Mouse (Mus musculus) lung, postnatal 0 days (tissue): ENCODE measurements around the gene BC035947. TPM values are rescaled to one million over a fixed set of nuclear protein-coding genes. Genes with fewer than 3 reads are reported as not detected.

Source experiments
- ATAC-seq: fragments of 200-750 bp; cut with Nextera tagmentation; 2 replicates; pipeline ENCODE4 v1.8.0; 2017; ENCODE audit warnings: moderate library complexity
- DNase-seq: peaks from one replicate; pipeline ENCODE4 v3.0.0-alpha.2; 2016; ENCODE audit warnings: low spot score
- H3K27ac ChIP-seq: fragments of 300-500 bp; sonication (generic); 2 replicates; pipeline ENCODE4 v1.5.1; 2014; ENCODE audit warnings: antibody characterized with exemption, mild to moderate bottlenecking, low read length, mixed read lengths
- H3K27me3 ChIP-seq: fragments of 300-500 bp; sonication (generic); replicated peaks from 2 replicates; pipeline ENCODE4 v1.6.1; 2014; ENCODE audit warnings: low read length, mixed read lengths; ENCODE audit not compliant: insufficient read depth
- H3K36me3 ChIP-seq: fragments of 300-500 bp; sonication (generic); 2 replicates; pipeline ENCODE4 v1.6.1; 2014; ENCODE audit warnings: low read length, mixed read lengths; ENCODE audit not compliant: insufficient read depth
- H3K4me1 ChIP-seq: fragments of 300-500 bp; sonication (generic); 2 replicates; pipeline ENCODE4 v1.6.1; 2014; ENCODE audit warnings: antibody characterized with exemption, low read depth, low read length, mixed read lengths; ENCODE audit not compliant: insufficient read depth
- H3K4me2 ChIP-seq: fragments of 300-500 bp; sonication (generic); replicated peaks from 2 replicates; pipeline ENCODE4 v1.6.1; 2014; ENCODE audit warnings: low read depth, mild to moderate bottlenecking, low read length, moderate library complexity, mixed read lengths
- H3K4me3 ChIP-seq: fragments of 300-500 bp; sonication (generic); 2 replicates; pipeline ENCODE4 v1.5.1; 2014; ENCODE audit warnings: low read depth, low read length
- H3K9ac ChIP-seq: fragments of 300-500 bp; sonication (generic); replicated peaks from 2 replicates; pipeline ENCODE4 v1.6.1; 2014; ENCODE audit warnings: low read depth, mild to moderate bottlenecking
- H3K9me3 ChIP-seq: fragments of 300-500 bp; sonication (generic); 2 replicates; pipeline ENCODE4 v1.6.1; 2016; ENCODE audit warnings: low read length, mixed read lengths
- CTCF ChIP-seq: IDR thresholded peaks from 2 replicates; pipeline ENCODE4 v1.5.1; 2016; ENCODE audit warnings: antibody characterized with exemption, mild to moderate bottlenecking
- EP300 ChIP-seq: IDR thresholded peaks from 2 replicates; pipeline ENCODE4 v1.6.1; 2016; ENCODE audit warnings: antibody characterized with exemption, mild to moderate bottlenecking, control low read depth
- WGBS: fragments of 180-500 bp; shearing (Covaris S2); extraction: QIAGEN DNeasy Blood & Tissue Kit; methylation state at CpG from one replicate; pipeline ENCODE4 v1.1.7; 2014; 5-methylcytosine and 5-hydroxymethylcytosine counted together
- polyA plus RNA-seq: library from polyadenylated mRNA; unstranded; fragments of >200 nt; fragmentation: Nextera tagmentation; extraction: Ambion mirVana; gene quantifications from 2 replicates; pipeline ENCODE4 v1.2.1, GENCODE M21; 2015

The BC035947 gene
- polyA plus RNA-seq, 1 experiment from 2014 or later, result 0.17 TPM

DNA sequence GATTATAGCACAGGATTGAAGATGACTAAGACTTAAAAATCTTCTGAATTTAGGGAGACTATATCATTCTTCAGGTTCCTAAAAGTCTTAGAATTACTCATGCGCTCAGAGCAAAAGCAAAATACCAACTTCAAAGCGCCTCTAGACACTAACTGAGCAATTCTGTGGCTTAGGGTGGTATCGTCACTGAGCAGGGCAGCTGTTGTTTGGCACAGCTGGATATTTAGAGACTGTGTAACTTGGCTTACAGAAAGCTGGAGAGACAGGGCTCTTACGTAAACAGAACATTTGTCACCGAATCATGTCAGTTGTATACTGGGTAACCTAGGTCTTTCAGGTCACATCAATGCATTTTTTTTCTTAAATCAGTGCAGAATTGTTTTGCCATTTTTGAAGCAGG lies 26.4 kb upstream of the BC035947 start:
- no peaks in the 10 kb centered on the region for H3K36me3 ChIP-seq
- no peak overlapping the region for H3K4me2 ChIP-seq
- H3K9ac ChIP-seq, result no peak overlapping the region
- no peak overlapping the region for H3K4me3 ChIP-seq
- ATAC-seq (no peak), DNase-seq (peak; percentile 31)
- H3K27me3 ChIP-seq, result no peaks in the 10 kb centered on the region
- 51% methylated on average over 5 of the region's 5 CpGs for WGBS
- H3K4me1 ChIP-seq, result no peaks in the 10 kb centered on the region
- no peaks in the 10 kb centered on the region for H3K9me3 ChIP-seq
- TF ChIP-seq CTCF (no peak), EP300 (no peak)
- no peak overlapping the region for H3K27ac ChIP-seq

DNA sequence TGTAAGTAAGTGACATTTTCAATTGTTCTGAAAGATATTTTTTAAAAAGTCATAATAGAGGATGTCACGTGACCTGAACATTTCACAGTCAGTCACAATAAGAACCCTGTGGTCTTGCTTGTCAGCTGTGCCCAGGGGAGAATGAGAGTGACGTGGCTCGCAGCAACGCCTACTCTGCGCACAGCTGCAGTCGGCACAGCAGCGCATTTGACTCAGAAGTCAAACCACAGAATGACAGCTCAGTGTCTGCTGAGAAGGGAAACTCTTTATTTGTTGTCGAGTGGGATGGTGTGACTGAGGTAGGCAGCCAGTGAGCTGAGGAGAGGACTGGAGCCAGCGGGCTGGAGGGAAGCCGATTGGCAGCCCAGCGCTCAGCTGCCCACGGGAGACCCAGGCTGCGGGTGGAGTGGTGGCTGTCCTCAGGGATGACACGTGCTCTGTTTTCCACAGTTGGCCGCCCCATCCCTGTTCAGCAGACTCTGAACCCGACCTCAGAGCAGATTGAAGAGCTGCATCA lies 25.6 kb upstream of the BC035947 start:
- peak overlapping the region; percentile 59 for H3K4me2 ChIP-seq
- H3K27me3 ChIP-seq, result no peaks in the 10 kb centered on the region
- no peaks in the 10 kb centered on the region for H3K9me3 ChIP-seq
- peak overlapping the region; percentile 30 for H3K4me3 ChIP-seq
- peak; percentile 87 for ATAC-seq
- TF ChIP-seq EP300 (no peak), CTCF (no peak)
- peak; percentile 76 for DNase-seq
- 16% methylated on average over 16 of the region's 16 CpGs for WGBS
- no peaks in the 10 kb centered on the region for H3K4me1 ChIP-seq
- no peak overlapping the region for H3K27ac ChIP-seq
- no peaks in the 10 kb centered on the region for H3K36me3 ChIP-seq
- H3K9ac ChIP-seq, result 0 out of 2 replicates have a peak overlapping the region, but pooled peaks have one; percentile 17

DNA sequence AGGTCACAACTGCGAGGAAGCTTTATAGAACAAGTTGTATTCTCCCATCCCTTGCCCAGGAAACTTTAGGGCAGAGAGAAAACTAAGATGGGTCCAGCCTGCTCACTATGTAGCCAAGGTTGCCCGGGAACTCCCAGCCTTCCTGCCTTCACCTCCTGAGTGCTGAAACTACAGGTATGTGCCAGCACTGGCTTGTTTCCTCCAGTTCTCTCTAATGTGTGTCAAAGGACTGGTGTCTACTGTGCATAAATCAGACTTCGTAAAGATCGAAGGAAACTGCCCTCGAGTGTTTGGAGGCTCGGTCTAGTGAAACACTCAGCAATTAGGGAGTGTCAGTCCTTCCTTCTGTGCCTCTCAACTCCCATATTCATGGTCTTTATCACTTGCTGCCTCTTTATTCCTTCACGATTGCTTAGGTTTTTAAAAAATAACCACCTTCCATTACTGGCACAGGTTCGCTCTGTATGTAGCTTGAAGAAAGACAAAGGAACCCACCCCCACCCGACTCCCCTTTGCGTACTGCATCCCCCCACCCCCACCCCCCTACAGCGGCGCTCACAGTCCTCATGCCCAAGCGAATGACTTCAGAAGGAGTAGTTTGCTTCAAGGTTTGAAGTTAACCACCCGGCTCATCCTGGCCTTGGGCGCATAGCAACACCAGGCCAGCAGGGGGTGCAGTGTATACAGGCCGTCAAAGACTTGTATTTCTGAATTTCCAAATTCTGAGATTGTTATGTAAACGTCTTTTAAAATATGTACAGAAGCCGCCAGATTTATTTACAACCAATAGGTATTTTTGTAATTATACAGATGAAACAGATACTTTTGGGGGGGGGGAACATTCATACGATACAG lies 24.6 kb upstream of the BC035947 start:
- Histone ChIP-seq H3K9ac (no peak overlapping the region), H3K4me2 (peak overlapping the region; percentile 59), H3K27me3 (no peaks in the 10 kb centered on the region), H3K27ac (no peak overlapping the region), H3K36me3 (no peaks in the 10 kb centered on the region), H3K4me1 (no peaks in the 10 kb centered on the region), H3K9me3 (no peaks in the 10 kb centered on the region), H3K4me3 (peak overlapping the region; percentile 30)
- ATAC-seq (peak; percentile 43), DNase-seq (peak; percentile 84)
- WGBS, result 33% methylated on average over 19 of the region's 19 CpGs
- peak; percentile 83 for TF ChIP-seq CTCF
- TF ChIP-seq EP300, result no peak

GRCm38 (mm10) chr1:78534428-78535150 lies 22.6 kb upstream of the BC035947 start:
- no peak overlapping the region for H3K9ac ChIP-seq

DNA sequence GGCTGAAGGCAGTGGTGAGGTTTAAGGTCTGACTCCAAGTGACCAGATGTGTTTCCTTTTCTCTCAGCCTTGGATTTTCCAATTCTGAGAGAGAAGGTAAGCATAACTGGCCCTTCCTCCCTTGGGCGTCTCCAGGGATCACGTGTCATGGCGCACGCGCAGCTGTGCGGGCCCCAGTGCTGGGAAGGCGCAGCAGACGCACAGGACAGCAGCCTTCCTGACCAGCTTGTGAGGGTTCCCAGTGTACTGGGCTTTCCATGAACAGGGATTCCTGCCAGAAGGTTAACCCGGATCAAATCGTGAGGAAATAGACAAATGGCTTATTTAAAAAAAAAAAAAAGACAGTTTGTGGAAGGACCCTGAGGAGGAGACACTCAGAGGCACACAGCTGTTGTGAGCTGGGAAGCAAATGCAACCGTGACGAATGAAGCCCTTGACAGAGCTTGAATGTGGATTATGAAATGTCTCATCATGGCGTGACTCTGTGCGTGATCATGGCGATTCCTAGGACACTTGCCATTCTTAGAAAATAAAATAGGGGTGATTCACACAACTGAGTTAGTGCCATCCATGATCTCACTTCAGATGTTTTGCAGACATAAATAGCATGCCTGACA lies 20.3 kb upstream of the BC035947 start:
- ATAC-seq, result peak; percentile 82
- 63% methylated on average over 15 of the region's 15 CpGs for WGBS
- Histone ChIP-seq H3K4me3 (no peak overlapping the region), H3K27me3 (no peaks in the 10 kb centered on the region), H3K9ac (no peak overlapping the region), H3K36me3 (no peaks in the 10 kb centered on the region), H3K4me1 (no peaks in the 10 kb centered on the region), H3K4me2 (no peak overlapping the region), H3K27ac (no peak overlapping the region), H3K9me3 (no peaks in the 10 kb centered on the region)
- TF ChIP-seq EP300, result no peak
- TF ChIP-seq CTCF, result no peak
- peak; percentile 83 for DNase-seq

More at GRCm38 (mm10) chr1:78534428-78535150, 22.6 kb upstream of the BC035947 start:
- no peaks in the 10 kb centered on the region for H3K9me3 ChIP-seq
- TF ChIP-seq CTCF (no peak), EP300 (no peak)
- 79% methylated on average over 9 of the region's 9 CpGs for WGBS
- ATAC-seq (no peak), DNase-seq (no peak)
- no peak overlapping the region for H3K4me2 ChIP-seq
- no peak overlapping the region for H3K27ac ChIP-seq
- H3K4me3 ChIP-seq, result no peak overlapping the region
- no peaks in the 10 kb centered on the region for H3K27me3 ChIP-seq
- no peaks in the 10 kb centered on the region for H3K4me1 ChIP-seq
- H3K36me3 ChIP-seq, result no peaks in the 10 kb centered on the region
